Mouse (Mus musculus): ENCODE measurements around the gene Zfp597. TPM values are rescaled to one million over a fixed set of nuclear protein-coding genes. Genes with fewer than 3 reads are reported as not detected.

The Zfp597 gene
- 5.1 and 7.0 TPM in 2 replicates for polyA plus RNA-seq (2012; rRNA removed)
- 5.7 and 7.9 TPM in 2 replicates for polyA plus RNA-seq (2014; fragmentation: Nextera tagmentation; extraction: Ambion mirVana)

DNA sequence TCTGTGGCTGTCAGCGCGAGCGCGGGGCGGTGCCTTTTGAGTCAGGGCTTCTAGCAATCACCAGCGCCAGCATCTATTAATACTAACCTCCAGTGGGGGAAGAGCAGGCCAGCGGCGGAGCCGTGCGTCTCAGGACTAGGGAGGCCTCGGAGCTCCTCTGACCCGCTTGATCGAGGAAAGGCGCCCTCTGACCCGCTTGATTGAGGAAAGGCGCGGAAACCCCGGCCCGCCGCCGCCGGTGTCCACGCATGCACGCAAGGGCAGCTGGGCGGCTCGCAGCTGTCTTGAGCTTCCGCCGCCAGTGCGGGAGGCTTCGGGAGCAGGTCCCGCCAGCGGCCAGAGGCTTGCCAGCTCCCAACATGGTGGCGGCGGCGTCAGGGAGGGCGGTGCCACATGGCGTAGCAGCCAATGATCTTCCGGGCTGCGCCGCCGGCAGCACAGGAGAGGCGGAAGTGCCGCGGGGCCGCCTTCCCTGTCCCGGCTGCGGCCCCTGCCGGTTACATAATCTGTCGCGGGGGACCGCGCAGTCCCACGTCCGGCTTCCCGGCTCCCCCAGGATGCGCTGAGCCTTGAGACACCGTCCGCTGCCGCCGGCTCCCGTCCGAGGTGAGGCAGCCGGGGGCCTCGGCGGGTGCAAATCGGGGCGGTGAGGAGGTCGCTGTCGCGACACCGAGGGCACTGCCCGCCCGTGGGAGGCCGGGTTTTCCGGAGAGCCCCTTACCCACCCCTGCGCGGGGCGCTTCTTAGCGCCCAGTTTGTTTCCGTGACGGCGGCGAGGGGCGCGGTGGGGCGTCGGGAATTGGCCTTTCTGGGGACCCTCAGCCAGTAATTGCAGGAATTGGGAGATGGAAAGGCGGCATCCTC, at the start of gene Zfp597, which contains the start of gene Gm20695:
Gene Zfp597, minus strand, starts transcription at position 361 of the 864 bp plus-strand sequence.
Gene Gm20695, plus strand, starts transcription at position 448 of the 864 bp plus-strand sequence.
- Histone ChIP-seq H3K36me3 (ENCODE audit: control insufficient read depth, insufficient read depth, low read length) (no peaks in the 10 kb centered on the region), H3K27me3 (ENCODE audit: control insufficient read depth, insufficient read depth, low read length) (no peaks in the 10 kb centered on the region), H3K9ac (ENCODE audit: low read depth, low read length, severe bottlenecking) (peak within 1 kb of the TSS; percentile 84), H3K27ac (replicated peaks; ENCODE audit: low read depth, low read length) (peak within 1 kb of the TSS; percentile 83), H3K9me3 (ENCODE audit: control insufficient read depth, low read length) (no peaks in the 10 kb centered on the region), H3K4me1 (ENCODE audit: control insufficient read depth, insufficient read depth, low read length) (peaks cover 4% of the 10 kb centered on the region; the same call in 1 of the 2 replicates), H3K4me3 (replicated peaks; ENCODE audit: low read length) (peak within 1 kb of the TSS; percentile 90), H3K4me2 (replicated peaks; ENCODE audit: low read depth, low read length, severe bottlenecking) (peak within 1 kb of the TSS; percentile 72)
- DNase-seq (ENCODE audit: low spot score) (peak; percentile 96), ATAC-seq (ENCODE audit: low FRiP score, low read depth) (peak; percentile 97)
- TF ChIP-seq POLR2A (IDR thresholded peaks at IDR 0.05; ENCODE audit: borderline replicate concordance, extremely low read depth, insufficient read depth, insufficient read length): no peak
- WGBS: under 1% methylated on average over 56 of the region's 88 CpGs

DNA sequence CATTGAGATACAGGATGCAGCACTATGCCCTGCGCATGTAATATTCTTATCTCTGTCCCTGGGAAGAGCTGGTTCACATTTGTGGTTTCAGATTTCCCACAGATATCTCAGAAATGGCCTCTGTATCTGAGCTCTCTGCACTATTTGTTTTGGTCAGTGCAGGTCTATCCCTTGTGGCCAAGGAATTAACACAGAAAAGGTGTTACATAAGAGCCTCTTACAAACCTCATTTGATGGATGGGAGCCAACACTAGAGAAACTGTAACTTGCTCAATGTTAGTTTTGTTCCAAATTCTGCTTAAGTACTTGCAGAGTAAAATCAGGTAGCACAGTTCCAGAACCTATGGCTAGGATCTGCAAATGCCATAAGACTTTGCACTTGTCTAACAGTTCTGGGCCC, 49.7 kb upstream of the Zfp597 start:
- Histone ChIP-seq H3K4me3 (replicated peaks; ENCODE audit: low read length) (no peak overlapping the region), H3K27ac (replicated peaks; ENCODE audit: low read depth, low read length) (no peak overlapping the region), H3K9me3 (ENCODE audit: control insufficient read depth, low read length) (no peaks in the 10 kb centered on the region), H3K4me1 (ENCODE audit: control insufficient read depth, insufficient read depth, low read length) (no peaks in the 10 kb centered on the region), H3K4me2 (replicated peaks; ENCODE audit: low read depth, low read length, severe bottlenecking) (no peak overlapping the region), H3K9ac (ENCODE audit: low read depth, low read length, severe bottlenecking) (no peak overlapping the region), H3K27me3 (ENCODE audit: control insufficient read depth, insufficient read depth, low read length) (no peaks in the 10 kb centered on the region), H3K36me3 (ENCODE audit: control insufficient read depth, insufficient read depth, low read length) (peaks cover 68% of the 10 kb centered on the region)
- ATAC-seq (ENCODE audit: low FRiP score, low read depth) (no peak), DNase-seq (ENCODE audit: low spot score) (no peak)
- 91% methylated on average over 1 of the region's 1 CpGs for WGBS
- TF ChIP-seq POLR2A (IDR thresholded peaks at IDR 0.05; ENCODE audit: borderline replicate concordance, extremely low read depth, insufficient read depth, insufficient read length): no peak

DNA sequence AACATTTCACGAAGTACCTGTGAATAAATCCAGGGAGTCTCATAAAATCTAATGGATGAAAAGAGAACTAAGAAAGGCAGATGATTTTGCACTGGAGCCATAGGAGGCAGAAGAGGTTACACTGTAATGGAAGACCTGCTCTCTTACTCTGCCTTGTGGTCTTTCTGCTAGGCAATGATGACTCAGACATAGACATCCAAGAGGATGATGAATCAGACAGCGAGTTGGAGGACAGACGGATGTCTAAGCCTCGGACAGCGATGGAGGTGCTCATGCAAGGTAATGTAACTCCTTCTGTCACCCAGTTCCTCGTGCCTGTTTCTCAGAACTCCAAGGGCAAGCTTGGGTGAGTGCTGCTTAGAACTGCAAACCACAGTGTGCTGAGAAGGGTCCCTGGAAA, 49.2 kb upstream of the Zfp597 start:
- Histone ChIP-seq H3K36me3 (ENCODE audit: control insufficient read depth, insufficient read depth, low read length) (peaks cover 66% of the 10 kb centered on the region), H3K9ac (ENCODE audit: low read depth, low read length, severe bottlenecking) (no peak overlapping the region), H3K4me3 (replicated peaks; ENCODE audit: low read length) (no peak overlapping the region), H3K4me2 (replicated peaks; ENCODE audit: low read depth, low read length, severe bottlenecking) (no peak overlapping the region), H3K27ac (replicated peaks; ENCODE audit: low read depth, low read length) (no peak overlapping the region), H3K4me1 (ENCODE audit: control insufficient read depth, insufficient read depth, low read length) (no peaks in the 10 kb centered on the region), H3K9me3 (ENCODE audit: control insufficient read depth, low read length) (no peaks in the 10 kb centered on the region), H3K27me3 (ENCODE audit: control insufficient read depth, insufficient read depth, low read length) (no peaks in the 10 kb centered on the region)
- 89% methylated on average over 6 of the region's 6 CpGs for WGBS
- no peak for ATAC-seq (ENCODE audit: low FRiP score, low read depth)
- DNase-seq (ENCODE audit: low spot score): no peak
- TF ChIP-seq POLR2A (IDR thresholded peaks at IDR 0.05; ENCODE audit: borderline replicate concordance, extremely low read depth, insufficient read depth, insufficient read length): no peak

DNA sequence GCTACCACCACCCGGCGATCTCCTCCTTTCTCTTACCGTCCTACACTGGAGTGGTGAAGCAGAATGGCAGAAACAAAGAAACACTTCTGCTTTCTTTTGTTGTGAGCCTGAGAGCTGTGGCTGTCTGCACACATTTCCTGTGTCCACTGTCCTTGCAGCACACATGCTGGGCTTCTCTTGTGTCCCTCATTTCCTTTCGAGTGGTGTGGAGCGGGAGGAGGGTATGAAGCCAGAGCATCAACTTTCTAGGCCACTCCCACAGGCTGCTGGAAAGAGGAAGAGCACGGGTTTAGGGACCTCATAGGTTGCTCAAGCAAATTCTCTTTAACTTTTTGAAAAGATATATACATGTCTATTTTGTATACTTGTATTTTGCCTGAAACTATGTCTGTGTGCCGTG, 44.8 kb upstream of the Zfp597 start:
- ATAC-seq (ENCODE audit: low FRiP score, low read depth) (no peak), DNase-seq (ENCODE audit: low spot score) (no peak)
- no peak for TF ChIP-seq POLR2A (IDR thresholded peaks at IDR 0.05; ENCODE audit: borderline replicate concordance, extremely low read depth, insufficient read depth, insufficient read length)

DNA sequence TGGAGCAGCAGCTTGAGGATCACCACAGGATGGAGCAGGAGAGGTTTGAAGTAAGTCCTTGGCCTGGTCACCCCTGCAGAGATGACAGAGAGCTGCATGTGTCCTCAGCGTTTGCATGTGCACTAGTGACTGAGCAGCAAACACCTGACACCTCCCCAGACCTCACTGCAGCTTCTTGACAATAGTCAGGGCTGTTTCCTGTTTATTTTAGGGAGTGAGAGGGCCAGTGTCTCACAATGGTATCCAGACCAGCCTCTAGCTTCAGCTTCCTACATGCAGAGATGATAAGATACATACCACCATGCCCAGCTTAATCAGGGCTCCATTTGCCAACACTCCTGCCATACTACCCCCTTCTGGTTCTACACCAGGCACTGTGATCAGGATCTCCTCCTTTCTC, 44.2 kb upstream of the Zfp597 start:
- WGBS: 69% methylated on average over 1 of the region's 1 CpGs
- ATAC-seq (ENCODE audit: low FRiP score, low read depth): no peak
- no peak overlapping the region for H3K4me2 ChIP-seq (replicated peaks; ENCODE audit: low read depth, low read length, severe bottlenecking)
- DNase-seq (ENCODE audit: low spot score): no peak
- no peaks in the 10 kb centered on the region for H3K27me3 ChIP-seq (ENCODE audit: control insufficient read depth, insufficient read depth, low read length)
- no peak overlapping the region for H3K4me3 ChIP-seq (replicated peaks; ENCODE audit: low read length)
- no peaks in the 10 kb centered on the region for H3K9me3 ChIP-seq (ENCODE audit: control insufficient read depth, low read length)
- H3K9ac ChIP-seq (ENCODE audit: low read depth, low read length, severe bottlenecking): no peak overlapping the region
- H3K36me3 ChIP-seq (ENCODE audit: control insufficient read depth, insufficient read depth, low read length): peaks cover 51% of the 10 kb centered on the region
- no peak overlapping the region for H3K27ac ChIP-seq (replicated peaks; ENCODE audit: low read depth, low read length)
- no peak for TF ChIP-seq POLR2A (IDR thresholded peaks at IDR 0.05; ENCODE audit: borderline replicate concordance, extremely low read depth, insufficient read depth, insufficient read length)
- H3K4me1 ChIP-seq (ENCODE audit: control insufficient read depth, insufficient read depth, low read length): no peaks in the 10 kb centered on the region; the same call in 1 of the 2 replicates

More for the DNA sequence above, 44.8 kb upstream of the Zfp597 start:
- Histone ChIP-seq H3K27ac (replicated peaks; ENCODE audit: low read depth, low read length) (no peak overlapping the region), H3K9ac (ENCODE audit: low read depth, low read length, severe bottlenecking) (no peak overlapping the region), H3K4me1 (ENCODE audit: control insufficient read depth, insufficient read depth, low read length) (no peaks in the 10 kb centered on the region; the same call in 1 of the 2 replicates), H3K27me3 (ENCODE audit: control insufficient read depth, insufficient read depth, low read length) (no peaks in the 10 kb centered on the region), H3K4me3 (replicated peaks; ENCODE audit: low read length) (no peak overlapping the region), H3K4me2 (replicated peaks; ENCODE audit: low read depth, low read length, severe bottlenecking) (no peak overlapping the region), H3K9me3 (ENCODE audit: control insufficient read depth, low read length) (no peaks in the 10 kb centered on the region), H3K36me3 (ENCODE audit: control insufficient read depth, insufficient read depth, low read length) (peaks cover 57% of the 10 kb centered on the region)
- 85% methylated on average over 7 of the region's 7 CpGs for WGBS

Measured in limb, embryonic 14.5 days (tissue).